Mouse (Mus musculus) NIH3T3 (cell line): ENCODE results near the gene Atxn1.

Experiments
- DNase-seq: peaks from one replicate; pipeline ENCODE4 v3.0.0-alpha.2; 2012; ENCODE audit warnings: low read depth

Gene Atxn1

GRCm38 (mm10) chr13:45897571-45897970 is 67.2 kb downstream of the Atxn1 start:
- DNase-seq = no peak

DNA sequence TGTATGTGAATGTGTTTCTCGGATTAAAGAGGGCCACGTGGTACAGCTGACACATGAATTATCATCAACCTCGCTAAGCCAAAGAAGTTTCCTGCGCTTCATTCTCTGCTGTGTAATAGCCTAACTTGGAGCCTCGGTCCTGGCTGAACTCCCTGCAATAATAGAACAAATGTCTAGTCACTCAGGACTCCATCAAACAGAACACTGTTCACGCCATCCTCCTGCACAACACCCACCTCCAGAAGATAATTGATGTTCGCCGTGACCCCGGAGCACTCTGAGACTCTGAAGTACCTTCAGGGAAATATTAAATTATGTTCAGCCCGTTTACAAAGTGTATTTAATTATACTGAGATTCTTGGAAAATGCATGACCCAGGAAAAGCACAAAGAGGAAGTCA is 70.0 kb downstream of the Atxn1 start:
- DNase-seq = no peak

- no peak for DNase-seq
These were observed 70.6 kb downstream of the Atxn1 start for GRCm38 (mm10) chr13:45894234-45894633.

- DNase-seq = no peak
These were observed 73.7 kb downstream of the Atxn1 start for GRCm38 (mm10) chr13:45891073-45891472.

DNA sequence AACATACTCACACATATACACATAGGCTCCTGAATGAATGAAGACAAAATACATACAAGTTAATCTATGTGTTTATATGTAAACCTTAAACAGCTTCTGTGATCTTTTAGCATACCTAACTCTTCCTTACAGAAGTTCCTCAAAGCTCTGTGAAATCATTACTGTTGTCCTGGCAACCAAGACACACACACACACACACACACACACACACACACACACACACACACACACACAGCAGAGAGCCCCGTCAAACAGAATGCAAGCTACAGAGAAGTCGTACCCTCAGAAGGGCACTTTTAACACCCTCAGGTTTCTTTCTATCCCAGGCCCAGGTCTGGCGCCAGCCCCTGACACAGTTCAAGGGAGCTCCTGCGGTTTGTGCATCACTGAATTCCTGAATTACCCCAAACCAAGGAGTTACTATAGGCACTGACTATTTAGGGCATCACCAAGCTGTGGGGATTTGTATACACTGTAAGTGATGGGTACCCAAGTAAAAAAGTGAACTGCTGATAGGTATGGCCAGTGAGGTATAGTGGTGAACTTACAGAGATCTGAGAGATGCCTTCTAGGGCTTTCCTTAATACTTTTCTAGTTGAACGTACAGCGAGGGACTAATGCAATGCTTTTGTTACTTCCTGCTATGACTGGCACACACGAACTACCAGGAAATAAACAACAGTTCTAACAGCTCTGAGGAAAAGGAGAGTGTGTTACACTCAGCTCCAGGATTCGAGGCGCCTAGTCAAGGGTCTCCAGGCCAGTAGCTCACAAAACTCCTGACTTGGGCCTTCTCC is 75.7 kb downstream of the Atxn1 start:
- no peak for DNase-seq

- DNase-seq = no peak
These were observed 79.9 kb downstream of the Atxn1 start for GRCm38 (mm10) chr13:45884878-45885277.

GRCm38 (mm10) chr13:45883791-45884238 is 81.0 kb downstream of the Atxn1 start:
- DNase-seq = no peak

GRCm38 (mm10) chr13:45882976-45883440 is 81.8 kb downstream of the Atxn1 start:
- no peak for DNase-seq

DNA sequence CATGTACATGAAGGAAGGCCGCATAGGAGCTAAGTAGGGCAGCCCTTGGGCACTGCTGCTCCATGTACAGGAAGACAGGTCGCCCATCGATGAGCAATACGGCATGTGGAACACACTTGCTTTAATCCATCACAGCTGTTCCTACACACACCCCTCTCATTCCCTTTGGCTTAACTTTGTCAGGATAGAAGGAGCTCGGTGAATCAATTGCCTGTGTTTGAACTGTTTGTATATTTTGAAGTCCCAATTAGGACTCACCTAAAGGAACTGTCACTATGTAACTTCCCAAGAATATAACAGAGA is 84.3 kb downstream of the Atxn1 start:
- DNase-seq = no peak

DNA sequence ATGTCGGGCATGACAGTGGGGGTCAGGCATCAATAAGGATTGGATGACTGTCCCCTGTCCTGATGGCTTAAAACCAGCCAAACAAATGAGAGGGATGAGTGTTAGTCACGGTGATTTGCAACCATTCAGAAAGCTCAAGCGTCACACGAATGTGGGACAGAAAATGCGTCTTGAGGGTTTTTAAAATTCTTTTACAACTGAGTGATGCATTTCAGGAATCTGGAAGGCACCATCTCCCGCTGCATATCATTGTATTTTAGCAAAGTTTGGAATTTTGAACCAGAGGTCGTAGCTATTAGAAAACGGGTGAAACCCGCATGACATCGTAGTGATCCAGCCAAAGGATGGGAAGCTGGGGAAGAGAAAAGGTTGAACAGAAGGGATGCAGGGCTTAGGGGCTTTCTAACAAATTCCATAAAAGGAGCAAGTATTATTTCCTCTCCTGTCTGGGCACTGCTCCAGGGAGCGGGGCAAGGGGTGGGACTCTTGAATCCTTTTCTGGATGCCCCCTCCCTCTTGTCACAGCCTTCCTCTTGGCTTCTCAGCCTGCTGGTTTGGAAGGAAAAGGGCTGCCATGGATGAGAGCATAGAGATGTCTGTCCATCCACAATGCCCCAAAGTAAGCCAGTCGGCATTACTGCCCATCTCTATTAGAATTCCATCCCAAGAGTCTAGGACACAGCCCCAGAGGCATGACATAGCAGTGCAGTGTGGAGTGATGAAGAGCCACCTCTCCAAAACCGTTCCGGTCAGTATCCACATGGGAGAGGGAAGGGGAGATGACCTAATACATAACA is 84.9 kb downstream of the Atxn1 start:
- DNase-seq = no peak

GRCm38 (mm10) chr13:45876939-45877338 is 87.9 kb downstream of the Atxn1 start:
- DNase-seq = no peak

GRCm38 (mm10) chr13:45876368-45876760 is 88.4 kb downstream of the Atxn1 start:
- no peak for DNase-seq

- no peak for DNase-seq
These were observed 89.0 kb downstream of the Atxn1 start for GRCm38 (mm10) chr13:45875686-45876367.

DNA sequence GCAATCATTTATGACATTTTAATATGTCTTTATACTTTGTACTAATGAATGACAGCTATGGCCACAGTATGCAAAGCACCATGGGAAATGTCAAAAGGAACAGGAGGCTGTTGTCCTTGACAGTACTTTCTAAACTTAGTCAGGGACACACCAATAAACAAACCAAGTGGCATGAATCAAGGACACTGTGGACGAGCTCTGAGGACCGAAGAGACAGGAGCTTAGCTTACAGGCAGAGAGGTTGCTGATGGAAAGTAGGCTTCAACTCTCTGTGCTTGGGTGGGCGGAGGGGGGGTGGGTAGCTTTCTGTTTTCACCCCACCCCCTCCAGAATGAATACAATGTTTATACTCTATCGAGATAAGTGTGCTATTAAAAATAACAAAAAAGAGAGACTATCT is 90.6 kb downstream of the Atxn1 start:
- DNase-seq = no peak

DNA sequence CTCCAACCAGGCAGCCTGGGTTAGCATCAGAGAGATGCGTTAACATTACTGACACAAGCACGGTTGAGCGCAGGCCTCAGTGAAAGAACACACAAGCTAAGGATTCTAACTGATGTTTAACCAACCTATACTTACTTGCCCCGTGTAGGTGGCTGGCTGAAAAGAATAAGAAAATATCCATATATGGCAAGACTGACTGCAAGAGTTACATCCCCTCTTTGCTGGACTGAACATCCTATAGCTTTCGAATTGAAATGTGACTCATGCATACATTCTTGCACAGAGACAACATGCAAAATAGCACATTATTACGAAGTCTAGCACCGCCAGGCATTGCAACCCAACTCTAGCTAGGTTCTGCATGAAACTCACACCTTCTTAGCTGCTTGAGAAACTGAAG is 91.8 kb downstream of the Atxn1 start:
- peak; percentile 42 for DNase-seq

- DNase-seq = peak; percentile 47
These were observed 92.6 kb downstream of the Atxn1 start for GRCm38 (mm10) chr13:45872041-45872746.

DNA sequence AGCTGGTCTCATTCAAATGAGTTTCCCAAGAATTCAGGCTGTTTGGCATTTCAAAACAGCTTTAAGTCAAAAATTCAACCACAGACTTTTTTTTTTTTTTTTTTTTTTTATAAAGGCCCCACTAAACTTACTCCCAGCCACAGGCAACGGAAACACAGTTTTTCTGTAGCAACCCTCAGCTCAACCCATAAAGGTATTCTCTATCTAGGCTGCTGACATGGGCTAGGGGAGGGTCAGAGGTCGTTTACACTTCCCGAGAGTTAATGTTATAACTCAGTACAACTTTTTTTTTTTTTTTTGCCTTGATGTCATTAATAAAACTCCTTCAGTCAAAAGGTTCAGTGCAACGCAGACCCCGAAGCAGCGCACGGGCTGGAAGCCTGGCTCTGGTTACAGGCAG is 93.3 kb downstream of the Atxn1 start:
- DNase-seq = peak; percentile 34

DNA sequence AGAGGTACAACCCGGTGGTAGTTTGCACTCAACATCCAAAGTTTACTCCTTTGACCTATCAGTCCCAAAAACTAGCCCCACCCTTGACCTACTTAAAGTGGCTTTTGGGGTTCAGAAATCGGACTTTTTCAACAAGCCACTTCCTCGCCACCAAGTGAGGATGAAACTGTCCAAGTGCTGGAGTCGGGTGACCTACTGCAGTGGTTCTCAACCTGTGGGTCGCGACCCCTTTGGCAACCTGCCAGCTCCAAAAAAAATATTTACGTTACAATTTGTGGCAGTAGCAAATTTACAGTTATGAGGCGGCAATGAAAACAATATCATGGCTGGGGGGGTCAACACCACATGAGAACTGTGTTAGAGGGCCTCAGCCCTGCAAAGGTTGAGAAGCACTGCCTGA is 95.9 kb downstream of the Atxn1 start:
- no peak for DNase-seq

DNA sequence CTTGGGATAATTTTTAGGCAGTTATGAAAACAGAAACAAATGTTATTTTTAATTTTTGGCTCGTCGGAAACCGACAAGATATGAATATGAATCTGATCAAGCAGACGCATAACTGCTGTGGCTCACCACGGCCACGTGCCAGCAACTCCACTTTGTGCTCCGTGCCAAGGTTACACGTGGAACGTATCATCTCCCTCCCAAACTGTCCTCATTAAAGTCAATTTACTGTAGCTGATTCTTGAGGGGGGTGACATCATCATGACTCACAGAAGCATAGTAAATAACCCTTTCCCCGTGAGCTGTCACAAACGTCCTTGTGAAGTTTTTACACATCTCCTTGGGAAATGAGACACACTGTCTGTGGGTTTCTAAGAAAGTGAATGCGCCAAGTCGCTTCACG is 97.5 kb downstream of the Atxn1 start:
- peak; percentile 72 for DNase-seq

GRCm38 (mm10) chr13:45866615-45867245 is 98.1 kb downstream of the Atxn1 start:
- no peak for DNase-seq

GRCm38 (mm10) chr13:45865620-45866019 is 99.2 kb downstream of the Atxn1 start:
- no peak for DNase-seq

DNA sequence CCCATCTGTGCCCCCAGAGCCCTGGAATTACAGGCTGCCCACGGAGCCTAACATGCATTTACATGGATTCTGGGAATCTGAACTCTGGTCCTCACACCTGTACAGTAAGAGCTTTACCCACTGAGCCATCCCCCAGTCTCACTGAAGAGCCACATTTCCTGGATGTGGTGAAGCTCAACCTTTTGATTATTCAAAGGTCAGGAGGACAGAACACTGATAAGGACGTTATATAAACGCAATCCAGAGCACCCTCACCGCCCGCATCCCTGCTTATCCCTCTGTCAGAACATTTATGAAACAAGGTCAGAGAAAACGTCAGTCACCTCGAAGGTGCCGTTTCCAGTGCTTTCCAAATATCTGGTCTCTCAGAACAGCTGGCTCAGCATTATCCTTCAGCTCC is 101.0 kb downstream of the Atxn1 start:
- no peak for DNase-seq
